Mouse (Mus musculus) left cerebral cortex, adult 8-10 months (tissue): ENCODE measurements around the gene Ttc16. TPM values are rescaled to one million over a fixed set of nuclear protein-coding genes. Genes with fewer than 3 reads are reported as not detected.

ENCODE experiments used
- DNase-seq, 2 experiments: peaks; one replicate each; pipeline ENCODE4 v3.0.0; 2022; ENCODE audit warnings: low spot score in 2 of 2
- microRNA-seq, 2 experiments: library from miRNA; unstranded; fragments of <30 nt; microRNA quantifications; one replicate each; pipeline ENCODE4 v1.2.0; 2022
- total RNA-seq, 4 experiments: library from RNA; stranded (reverse); gene quantifications; 2 replicates each; pipeline ENCODE4 v1.2.4; 2022

Ttc16 gene
- total RNA-seq, 4 experiments from 2014 or later: 0.18 to 0.81 (median 0.53) TPM

- no peak for DNase-seq
Observed at GRCm38 (mm10) chr2:32718761-32719160, 56.7 kb downstream of the Ttc16 start.

- DNase-seq: no peak
Observed at GRCm38 (mm10) chr2:32714987-32715425, 60.4 kb downstream of the Ttc16 start.

DNA sequence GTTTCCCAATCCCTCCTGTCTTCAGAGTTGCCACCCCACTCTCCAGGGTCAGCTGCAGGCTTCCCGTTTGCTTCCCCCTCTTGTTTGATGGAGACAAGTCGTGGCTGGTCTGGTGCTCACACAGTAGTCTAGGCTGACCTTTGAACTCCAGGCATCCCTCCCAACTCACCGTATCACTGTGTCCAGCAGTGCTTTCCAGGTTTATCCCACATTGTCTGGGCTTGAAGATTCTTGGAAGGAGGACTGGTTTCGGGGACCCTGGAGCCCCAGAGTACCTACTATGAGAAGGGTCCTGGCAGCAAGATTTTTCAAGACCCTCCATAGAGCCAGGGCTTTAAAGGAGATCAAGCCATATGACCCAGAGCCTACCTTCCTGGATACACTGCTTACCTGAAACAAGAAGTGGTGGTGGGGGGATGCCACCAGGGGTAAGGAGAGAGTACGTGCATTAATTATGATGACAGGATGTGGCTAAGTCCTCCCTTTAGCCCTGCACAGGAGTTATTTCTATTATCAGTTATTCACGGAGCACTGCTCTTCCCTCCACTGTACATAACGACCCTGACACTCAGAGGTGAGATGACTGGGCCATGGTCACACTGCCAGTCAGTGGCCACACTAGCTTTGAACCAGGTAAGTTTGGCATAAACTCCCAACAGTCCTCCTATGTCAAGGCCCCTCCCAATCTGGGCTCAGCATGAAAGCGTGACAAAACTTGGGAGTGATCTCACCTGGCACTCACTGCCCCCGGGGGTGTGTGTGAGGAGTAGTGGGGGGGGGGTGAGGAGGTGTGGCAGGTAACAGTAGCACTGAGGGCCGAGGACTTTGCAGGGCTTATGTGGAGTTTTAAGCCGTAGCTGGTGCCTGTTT, 61.1 kb downstream of the Ttc16 start:
- DNase-seq: no peak

DNA sequence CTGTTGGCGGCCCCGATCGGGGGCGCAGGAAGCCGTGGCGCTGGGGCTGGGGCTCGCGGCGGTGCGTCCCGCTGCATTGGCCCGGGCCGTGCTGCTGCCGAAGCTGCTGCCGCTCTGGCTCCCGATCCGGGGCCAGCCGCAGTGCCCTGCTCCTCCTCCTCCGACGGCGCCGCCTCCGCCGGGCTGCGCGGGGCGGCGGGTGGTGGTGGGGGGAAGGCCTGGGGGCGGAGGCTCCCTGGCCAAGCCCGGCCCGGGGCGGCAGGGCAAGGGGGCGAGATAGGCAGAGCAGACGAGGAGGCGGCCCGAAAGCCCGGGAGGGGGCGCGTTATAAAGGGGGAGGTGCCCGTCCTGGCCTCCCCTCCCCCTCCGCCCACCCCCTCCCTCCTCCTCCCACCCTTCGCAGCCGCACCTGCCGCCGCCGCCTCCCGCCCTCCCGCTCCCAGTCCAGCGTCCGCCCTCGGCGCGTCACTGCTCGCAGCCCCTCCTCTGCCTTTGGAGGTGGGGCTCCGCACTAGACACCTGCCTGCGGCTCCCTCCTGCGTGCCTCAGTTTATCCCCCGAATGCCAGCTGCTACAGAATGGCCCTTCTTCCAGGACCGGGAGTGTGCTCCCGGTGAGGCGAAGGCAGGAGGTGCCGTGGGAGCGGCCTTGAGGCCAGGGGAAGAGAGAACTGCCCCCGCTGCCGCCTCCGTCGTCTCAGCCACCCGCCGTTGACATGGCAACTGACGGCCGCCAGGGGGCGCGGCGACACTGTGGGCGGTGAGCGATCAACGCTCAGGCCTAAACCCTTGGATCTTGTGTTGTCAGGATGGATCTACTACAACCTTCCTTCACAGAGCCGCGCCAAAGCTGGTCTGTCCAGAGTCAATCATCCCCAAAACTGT, 62.3 kb downstream of the Ttc16 start, which contains the start of gene Cdk9:
Cdk9 (minus strand) TSS at position 143 of the 884 bp plus-strand sequence.
- peak; percentile 86 to 88 for DNase-seq

- peak in 1 of 2 experiments; percentile 91 for DNase-seq
Observed at GRCm38 (mm10) chr2:32712586-32712933, 62.9 kb downstream of the Ttc16 start.

DNA sequence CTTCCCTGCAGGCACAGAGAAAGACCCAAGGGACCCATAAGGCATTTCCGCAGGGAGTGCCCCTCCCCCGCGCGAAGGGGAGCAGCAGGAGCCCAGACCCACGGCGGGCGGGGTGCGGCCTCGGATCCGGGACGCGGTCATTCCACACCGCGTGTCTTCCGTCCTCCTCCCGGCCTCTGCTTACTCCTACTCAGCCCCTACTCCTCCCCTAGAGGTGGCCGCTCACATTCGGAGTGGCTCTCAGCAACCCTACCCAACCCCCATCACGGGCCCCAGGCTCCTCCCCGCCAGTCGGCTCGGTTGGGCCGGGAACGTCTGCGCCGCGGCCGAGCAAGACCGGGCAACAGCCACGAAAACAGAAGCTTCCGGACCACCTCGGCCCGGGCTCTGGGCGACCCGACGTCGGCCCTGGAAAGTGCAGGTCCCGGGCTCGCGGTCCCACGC, 63.3 kb downstream of the Ttc16 start:
- DNase-seq: no peak

DNA sequence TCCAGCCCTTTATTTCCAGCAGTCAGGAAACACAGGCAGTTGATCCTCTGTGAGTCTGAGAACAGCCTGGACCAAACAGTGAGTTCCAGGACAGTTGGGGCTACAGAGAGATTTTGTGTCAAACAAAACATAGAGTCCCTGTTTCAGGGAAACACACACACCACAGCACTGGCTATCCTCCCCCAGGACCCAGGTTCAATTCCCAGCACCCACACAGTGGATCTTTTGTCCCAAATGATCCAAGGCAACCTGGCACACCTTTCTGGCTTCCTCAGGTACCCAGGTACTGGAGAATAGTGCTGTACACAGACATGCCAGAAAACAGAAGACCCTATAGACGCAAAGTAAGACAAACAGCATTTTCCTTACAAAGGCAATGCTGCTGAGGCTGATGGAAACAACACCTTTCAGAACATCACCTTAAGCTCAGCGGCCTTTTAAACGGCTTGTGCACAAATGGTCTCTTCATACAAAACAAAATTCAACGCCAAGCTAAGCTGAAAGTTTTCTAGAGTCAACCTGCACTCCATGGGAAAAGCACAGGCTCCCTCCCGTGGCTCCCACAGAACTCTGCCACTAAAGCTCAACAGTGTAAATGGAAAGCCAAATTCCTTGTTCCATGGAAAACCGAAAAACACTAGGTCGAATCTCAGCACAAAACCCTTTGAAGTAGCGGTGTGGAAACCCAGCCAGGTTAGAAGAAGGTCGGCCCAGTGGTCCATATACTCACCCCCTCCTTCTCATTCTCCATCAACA, 64.0 kb downstream of the Ttc16 start:
- no peak for DNase-seq

DNA sequence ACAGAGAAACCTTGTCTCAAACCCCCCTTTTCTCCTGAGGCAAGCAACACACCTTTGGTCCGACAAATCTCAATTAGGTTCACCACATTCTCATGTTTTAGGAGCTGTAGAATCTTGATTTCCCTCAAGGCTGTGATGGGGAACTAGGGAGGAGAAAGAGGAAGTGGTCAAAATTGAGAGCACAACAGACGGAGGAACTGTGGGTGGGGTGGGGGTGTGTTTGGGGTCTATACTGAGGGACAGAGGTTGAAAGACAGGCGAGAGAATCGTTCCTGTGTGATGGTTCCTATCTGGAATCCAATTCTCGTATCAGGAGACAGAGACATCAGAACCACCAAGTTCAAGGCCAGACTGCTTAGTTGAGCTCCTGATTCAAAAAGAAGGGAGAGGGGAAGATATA, 65.0 kb downstream of the Ttc16 start:
- DNase-seq: no peak

DNA sequence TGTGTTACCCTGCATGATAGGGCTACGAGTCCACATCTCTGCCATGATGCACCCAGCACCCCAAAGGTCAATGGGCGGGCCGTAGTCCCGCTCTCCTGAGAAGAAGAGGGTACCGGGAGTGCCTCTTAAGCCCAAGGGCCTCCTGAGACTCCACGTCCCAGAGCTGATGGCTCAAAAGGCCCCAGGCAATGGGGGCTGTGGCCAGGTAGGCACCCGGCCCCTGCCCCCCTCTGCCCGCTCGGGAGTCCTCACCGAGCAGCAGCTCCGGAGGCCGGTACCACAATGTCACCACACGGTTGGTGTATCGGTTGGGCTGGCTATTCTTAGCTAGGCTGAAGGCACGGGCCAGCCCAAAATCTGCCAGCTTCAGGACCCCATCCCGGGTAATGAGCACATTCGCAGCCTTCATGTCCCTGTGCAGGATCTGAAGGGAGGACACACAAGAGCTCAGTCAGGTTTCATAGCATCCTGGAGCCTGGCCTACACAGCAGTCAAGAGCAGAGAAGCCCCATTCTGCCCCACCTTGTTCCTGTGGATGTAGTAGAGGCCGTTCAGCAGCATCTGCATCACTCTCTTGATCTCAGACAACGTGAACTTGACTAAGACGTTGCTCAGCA, 65.8 kb downstream of the Ttc16 start:
- DNase-seq: no peak

- DNase-seq: no peak
Observed at GRCm38 (mm10) chr2:32708643-32709042, 66.8 kb downstream of the Ttc16 start.

Small RNA genes lying within 50 kb of the gene (microRNA-seq; reads per million reads assigned to microRNA genes)
- gene Mir2861: 0 to 0.44 reads per million in 2 experiments
- 0 reads per million in 2 experiments for gene Mir3960

Other genes with a start within 250 kb of the Ttc16 start
- 10 to 100 TPM; 69.0 to 78.6 (median 70.5) TPM for gene Fam102a, start 240.3 kb downstream of the Ttc16 start, total RNA-seq
- 10 to 100 TPM; 71.2 to 78.7 (median 72.8) TPM for gene Dpm2, start 204.8 kb downstream of the Ttc16 start, total RNA-seq
- gene Pip5kl1, start 200.8 kb downstream of the Ttc16 start, total RNA-seq: 10 to 100 TPM in 2 of 4 experiments, 1 to 10 TPM in 2; 9.3 to 11.0 (median 10.0) TPM
- gene 9430097D07Rik, start 199.9 kb downstream of the Ttc16 start, total RNA-seq: 1 to 10 TPM in 2 of 4 experiments, under 1 TPM in 2; 0.84 to 2.4 (median 1.1) TPM
- gene St6galnac4, start 188.5 kb downstream of the Ttc16 start, total RNA-seq: 10 to 100 TPM; 33.9 to 36.5 (median 34.8) TPM
- gene St6galnac6, start 175.9 kb downstream of the Ttc16 start, total RNA-seq: 100 to 1,000 TPM; 110 to 142 (median 119) TPM
- gene Ak1, start 153.9 kb downstream of the Ttc16 start, total RNA-seq: 100 to 1,000 TPM; 143 to 158 (median 151) TPM
- 10 to 100 TPM; 19.5 to 22.0 (median 21.4) TPM for gene Eng, start 129.0 kb downstream of the Ttc16 start, total RNA-seq
- 10 to 100 TPM in 1 of 4 experiments, 1 to 10 TPM in 3; 6.8 to 11.9 (median 9.1) TPM for gene Fpgs, start 71.5 kb downstream of the Ttc16 start, total RNA-seq
- 100 to 1,000 TPM in 2 of 4 experiments, 10 to 100 TPM in 2; 95.8 to 114 (median 105) TPM for gene Cdk9, start 62.6 kb downstream of the Ttc16 start, total RNA-seq
- gene Sh2d3c, start 54.6 kb downstream of the Ttc16 start, total RNA-seq: 10 to 100 TPM; 29.5 to 37.8 (median 33.5) TPM
- gene 6330409D20Rik, start 34.6 kb downstream of the Ttc16 start, total RNA-seq: 1 to 10 TPM; 2.0 to 2.8 (median 2.3) TPM
- gene Tor2a, start 18.4 kb downstream of the Ttc16 start, total RNA-seq: 10 to 100 TPM; 27.7 to 32.6 (median 29.9) TPM
- 1 to 10 TPM; 6.4 to 9.2 (median 7.7) TPM for gene Ptrh1, start 153 bp upstream of the Ttc16 start, total RNA-seq
- 1 to 10 TPM in 1 of 4 experiments, under 1 TPM in 2, not detected in 1; 0.27 to 1.0 (median 0.66) TPM for gene Cfap157, start 8.8 kb upstream of the Ttc16 start, total RNA-seq
- 100 to 1,000 TPM; 883 to 958 (median 954) TPM for gene Stxbp1, start 71.6 kb upstream of the Ttc16 start, total RNA-seq
- 10 to 100 TPM; 24.7 to 31.8 (median 28.4) TPM for gene Fam129b, start 100.5 kb upstream of the Ttc16 start, total RNA-seq
- 100 to 1,000 TPM; 114 to 127 (median 119) TPM for gene Rpl12, start 185.9 kb upstream of the Ttc16 start, total RNA-seq
- gene Lrsam1, start 186.0 kb upstream of the Ttc16 start, total RNA-seq: 10 to 100 TPM; 37.5 to 44.2 (median 38.6) TPM
- gene Slc2a8, start 206.4 kb upstream of the Ttc16 start, total RNA-seq: 10 to 100 TPM; 21.9 to 27.0 (median 24.9) TPM